Mouse (Mus musculus) kidney, embryonic 15.5 days (tissue): Measurements from ENCODE around the gene Spc24. TPM values are rescaled to one million over a fixed set of nuclear protein-coding genes. Genes with fewer than 3 reads are reported as not detected.

ENCODE experiments used
- microRNA-seq: library from miRNA; unstranded; fragments of <30 nt; microRNA quantifications from one replicate; pipeline ENCODE4, GENCODE M21; 2016
- polyA plus RNA-seq: library from polyadenylated mRNA; unstranded; fragments of >200 nt; fragmentation: Nextera tagmentation; extraction: Ambion mirVana; gene quantifications from 2 replicates; pipeline ENCODE4 v1.2.1, GENCODE M21; 2015

The Spc24 gene
- polyA plus RNA-seq, 1 experiment from 2014 or later = 135 TPM

Small RNA genes within 50 kb of the gene (microRNA-seq; reads per million reads assigned to microRNA genes)
- gene Mir7083 = 3.7 reads per million, percentile 19 among the genes with 10 or more reads in this experiment

Other genes with a start within 250 kb of the Spc24 start
- gene AB124611, start 234.1 kb downstream of the Spc24 start, polyA plus RNA-seq = 2.9 and 5.2 TPM in 2 replicates
- 44.1 and 50.2 TPM in 2 replicates for gene Carm1, start 213.4 kb downstream of the Spc24 start, polyA plus RNA-seq
- 28.4 and 28.6 TPM in 2 replicates for gene Timm29, start 167.6 kb downstream of the Spc24 start, polyA plus RNA-seq
- 29.7 and 32.7 TPM in 2 replicates for gene Yipf2, start 167.5 kb downstream of the Spc24 start, polyA plus RNA-seq
- gene Smarca4, start 144.1 kb downstream of the Spc24 start, polyA plus RNA-seq = 91.0 and 101 TPM in 2 replicates
- 28.9 and 34.9 TPM in 2 replicates for gene Ldlr, start 36.8 kb downstream of the Spc24 start, polyA plus RNA-seq
- 18.7 and 23.2 TPM in 2 replicates for gene Kank2, start 38.4 kb upstream of the Spc24 start, polyA plus RNA-seq
- 4.3 and 4.9 TPM in 2 replicates for gene Angptl8, start 75.2 kb upstream of the Spc24 start, polyA plus RNA-seq
- 36.8 and 46.3 TPM in 2 replicates for gene Dock6, start 92.3 kb upstream of the Spc24 start, polyA plus RNA-seq
- 11.0 and 11.3 TPM in 2 replicates for gene Rab3d, start 157.9 kb upstream of the Spc24 start, polyA plus RNA-seq
- 5.5 and 5.9 TPM in 2 replicates for gene Ccdc159, start 167.2 kb upstream of the Spc24 start, polyA plus RNA-seq
- 59.2 and 61.0 TPM in 2 replicates for gene Tmem205, start 167.3 kb upstream of the Spc24 start, polyA plus RNA-seq
- 7.9 and 11.3 TPM in 2 replicates for gene Plppr2, start 176.7 kb upstream of the Spc24 start, polyA plus RNA-seq
- gene Swsap1, start 195.5 kb upstream of the Spc24 start, polyA plus RNA-seq = 7.9 and 12.6 TPM in 2 replicates
- gene Epor, start 203.2 kb upstream of the Spc24 start, polyA plus RNA-seq = 12.1 and 15.2 TPM in 2 replicates
- 23.7 and 24.5 TPM in 2 replicates for gene Rgl3, start 229.1 kb upstream of the Spc24 start, polyA plus RNA-seq
- gene Ccdc151, start 242.3 kb upstream of the Spc24 start, polyA plus RNA-seq = 1.6 TPM in 2 replicates
- 137 and 140 TPM in 2 replicates for gene Prkcsh, start 242.5 kb upstream of the Spc24 start, polyA plus RNA-seq